Mouse (Mus musculus) megakaryocyte, embryonic 14.5 days (primary cell): ENCODE measurements around the gene Kif2b. TPM values are rescaled to one million over a fixed set of nuclear protein-coding genes. Genes with fewer than 3 reads are reported as not detected.

ENCODE experiments used
- H3K27me3 ChIP-seq: replicated peaks from 2 replicates; pipeline ENCODE3; 2012; ENCODE audit warnings: inconsistent platforms
- H3K36me3 ChIP-seq: replicated peaks from 2 replicates; pipeline ENCODE3; 2012; ENCODE audit warnings: low read length, inconsistent platforms, mixed read lengths
- H3K4me1 ChIP-seq: 2 replicates; pipeline ENCODE4 v1.6.1; 2012; ENCODE audit warnings: inconsistent platforms
- H3K4me3 ChIP-seq: replicated peaks from 2 replicates; pipeline ENCODE3; 2012; ENCODE audit warnings: moderate library complexity, mild to moderate bottlenecking, inconsistent platforms
- H3K9me3 ChIP-seq: 2 replicates; pipeline ENCODE4 v1.6.1; 2012; ENCODE audit warnings: inconsistent platforms
- FLI1 ChIP-seq: IDR thresholded peaks from 2 replicates; pipeline ENCODE4 v1.6.1; 2012; ENCODE audit warnings: low read length, inconsistent platforms, mixed read lengths
- GATA1 ChIP-seq: IDR thresholded peaks from 3 replicates; pipeline ENCODE4 v1.6.1; 2012; ENCODE audit warnings: mixed read lengths, low read length, inconsistent platforms, borderline replicate concordance
- polyA plus RNA-seq: library from polyadenylated mRNA; stranded (reverse); fragments of >175 nt; gene quantifications from 2 replicates; pipeline ENCODE4 v1.2.3, GENCODE M21; 2012; ENCODE audit warnings: low replicate concordance; ENCODE audit not compliant: insufficient read depth

Kif2b gene
- 1.00 TPM in 1 of 2 replicates, not detected in the other for polyA plus RNA-seq

DNA sequence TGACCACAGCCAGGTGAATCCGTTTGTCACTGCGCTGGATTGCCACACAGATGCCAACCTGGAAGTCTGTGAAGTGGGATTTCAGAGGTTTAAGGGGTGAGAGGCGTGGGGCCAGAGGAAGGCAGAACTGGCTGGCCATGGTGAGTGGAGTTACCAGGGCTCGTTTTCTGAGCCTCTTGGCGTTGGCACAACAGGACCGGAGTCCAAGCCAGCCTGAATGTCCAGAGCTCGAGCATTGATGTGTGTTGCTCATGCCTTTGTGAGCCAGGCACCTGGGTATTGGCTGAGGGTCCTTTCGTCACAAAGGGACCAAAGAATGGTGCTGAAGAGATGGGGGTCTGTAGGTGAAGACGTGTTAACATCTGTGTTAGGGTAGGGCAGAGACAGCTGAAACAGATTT, at the start of gene Kif2b:
Kif2b (minus strand) TSS at position 242 of the 400 bp plus-strand sequence.
- no peak within 1 kb of the TSS for H3K4me3 ChIP-seq
- H3K4me1 ChIP-seq, result no peaks in the 10 kb centered on the region
- no peaks in the 10 kb centered on the region for H3K36me3 ChIP-seq
- H3K9me3 ChIP-seq, result peaks cover 23% of the 10 kb centered on the region
- H3K27me3 ChIP-seq, result no peaks in the 10 kb centered on the region
- TF ChIP-seq FLI1 (no peak), GATA1 (no peak)

DNA sequence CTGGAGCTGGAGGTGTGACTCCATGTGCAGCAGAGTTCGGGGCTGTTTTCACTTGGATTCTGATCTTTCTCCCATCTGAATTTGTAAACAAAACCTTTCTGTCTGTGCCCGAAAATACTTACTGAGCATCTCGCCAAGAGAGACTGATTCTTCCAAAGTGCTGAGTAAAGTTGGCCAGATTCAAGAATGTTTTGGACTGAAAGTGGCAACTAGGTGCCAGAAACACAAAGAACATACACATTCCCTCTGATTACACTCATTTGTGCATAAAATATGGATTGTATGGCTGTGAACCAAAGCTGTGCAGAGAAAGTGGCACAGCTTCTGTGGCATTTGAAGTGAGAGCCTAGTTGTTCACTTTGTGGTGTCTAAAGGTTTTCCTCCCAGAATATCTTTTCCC, 15.7 kb upstream of the Kif2b start:
- Histone ChIP-seq H3K36me3 (no peaks in the 10 kb centered on the region), H3K4me3 (no peak overlapping the region), H3K9me3 (peaks cover 4% of the 10 kb centered on the region; the same call in 1 of the 2 replicates), H3K4me1 (no peaks in the 10 kb centered on the region), H3K27me3 (no peaks in the 10 kb centered on the region)
- TF ChIP-seq FLI1, result no peak
- TF ChIP-seq GATA1, result no peak

DNA sequence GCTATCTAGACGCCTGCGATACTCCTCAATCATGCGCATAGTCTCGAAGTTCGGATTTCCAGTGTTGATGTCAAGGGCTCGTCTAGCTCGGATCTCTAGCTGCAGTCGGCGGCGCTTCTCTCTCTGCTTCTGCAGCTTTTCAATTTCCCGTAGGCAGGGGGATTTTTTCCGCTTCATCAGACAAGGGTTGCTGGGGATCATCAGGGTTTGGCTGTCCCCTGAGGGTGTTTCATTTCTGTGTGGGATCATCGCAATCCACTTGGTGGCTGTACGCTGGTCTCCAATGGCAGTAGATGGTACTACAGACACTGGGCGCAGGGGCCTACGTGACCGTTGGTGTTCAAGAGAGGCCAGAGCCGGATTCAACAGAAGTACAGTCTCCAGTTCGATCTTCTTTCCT, 502 bp downstream of the Kif2b start:
- Histone ChIP-seq H3K36me3 (no peaks in the 10 kb centered on the region), H3K9me3 (peaks cover 23% of the 10 kb centered on the region), H3K4me1 (no peaks in the 10 kb centered on the region), H3K27me3 (no peaks in the 10 kb centered on the region), H3K4me3 (no peak overlapping the region)
- TF ChIP-seq FLI1, result no peak
- no peak for TF ChIP-seq GATA1

DNA sequence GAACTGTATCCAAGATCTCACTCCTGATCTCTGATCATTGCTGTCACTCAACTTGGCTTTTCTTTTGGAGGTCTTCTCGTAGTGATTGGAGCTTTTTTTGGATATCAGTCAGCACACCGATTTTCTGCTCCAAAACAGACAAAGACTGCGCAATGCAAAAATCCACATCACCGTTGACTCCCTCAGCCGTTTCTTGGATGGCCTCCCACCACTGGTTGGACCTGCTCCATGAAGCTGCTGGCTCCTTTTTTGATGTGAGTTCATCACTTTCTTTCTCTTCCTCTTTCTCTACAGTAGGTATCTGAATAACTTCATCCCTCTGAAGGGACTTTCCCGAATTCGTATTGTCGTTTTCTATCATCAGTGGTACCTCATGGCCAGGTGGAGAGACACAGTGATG, 2.0 kb downstream of the Kif2b start:
- Histone ChIP-seq H3K9me3 (peaks cover 26% of the 10 kb centered on the region), H3K36me3 (no peaks in the 10 kb centered on the region)

DNA sequence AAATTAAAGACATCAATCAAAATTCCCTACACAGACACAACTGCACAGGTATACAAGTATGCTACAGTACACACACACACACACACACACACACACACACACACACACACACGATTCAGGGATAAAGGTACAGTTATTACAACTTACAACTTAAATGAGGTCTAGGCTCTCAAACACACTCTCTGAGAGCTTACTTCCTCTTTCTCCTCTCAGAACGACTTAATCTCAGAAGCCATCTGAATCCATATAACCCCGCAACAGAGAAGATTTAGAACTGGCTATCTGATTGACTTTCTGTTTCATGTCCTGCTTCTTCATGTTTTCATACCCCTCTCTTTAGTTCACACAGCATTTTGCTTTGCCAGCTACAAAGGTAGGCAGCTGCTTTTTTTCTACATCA, 2.9 kb downstream of the Kif2b start:
- TF ChIP-seq GATA1 (no peak), FLI1 (no peak)
- Histone ChIP-seq H3K27me3 (no peaks in the 10 kb centered on the region), H3K4me1 (no peaks in the 10 kb centered on the region), H3K4me3 (no peak overlapping the region), H3K36me3 (no peaks in the 10 kb centered on the region), H3K9me3 (peaks cover 26% of the 10 kb centered on the region)

More for the DNA sequence above, 2.0 kb downstream of the Kif2b start:
- Histone ChIP-seq H3K4me1 (no peaks in the 10 kb centered on the region), H3K4me3 (no peak overlapping the region), H3K27me3 (no peaks in the 10 kb centered on the region)
- TF ChIP-seq FLI1 (no peak), GATA1 (no peak)

DNA sequence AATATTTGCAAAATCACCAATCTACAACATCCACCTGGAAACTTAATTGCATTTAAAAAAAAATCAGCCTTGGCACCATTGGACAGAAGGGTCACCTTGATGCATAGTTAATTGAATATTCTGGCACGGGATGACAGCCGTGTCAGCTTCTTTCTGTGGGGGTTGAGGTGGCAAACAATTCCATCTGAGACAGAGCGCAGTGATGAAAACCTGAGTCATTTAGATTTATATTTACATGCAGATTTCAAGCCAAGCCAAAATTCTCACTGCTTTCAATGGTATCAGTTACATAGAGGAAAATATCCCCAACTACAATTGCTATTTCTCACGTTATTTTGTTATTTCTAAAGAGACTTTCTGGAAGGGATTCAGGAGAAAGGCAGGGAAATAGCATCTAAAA, 46.6 kb downstream of the Kif2b start:
- H3K27me3 ChIP-seq, result no peaks in the 10 kb centered on the region
- H3K4me1 ChIP-seq, result no peaks in the 10 kb centered on the region
- H3K36me3 ChIP-seq, result no peaks in the 10 kb centered on the region
- no peaks in the 10 kb centered on the region for H3K9me3 ChIP-seq
- H3K4me3 ChIP-seq, result no peak overlapping the region
- TF ChIP-seq GATA1 (no peak), FLI1 (no peak)
